Mouse (Mus musculus) kidney, postnatal 0 days (tissue): Measurements from ENCODE around the gene Trpv1. TPM values are rescaled to one million over a fixed set of nuclear protein-coding genes. Genes with fewer than 3 reads are reported as not detected.

Source experiments
- ATAC-seq: fragments of 200-750 bp; cut with Nextera tagmentation; replicated peaks from 2 replicates; pipeline ENCODE4 v1.8.0; 2017; ENCODE audit warnings: low read depth, moderate number of reproducible peaks, moderate TSS enrichment, moderate library complexity; ENCODE audit not compliant: low FRiP score
- DNase-seq: peaks from one replicate; pipeline ENCODE4 v3.0.0-alpha.2; 2016; ENCODE audit warnings: low spot score
- H3K27ac ChIP-seq: fragments of 300-500 bp; sonication (generic); 2 replicates; pipeline ENCODE4 v1.5.1; 2014; ENCODE audit warnings: mild to moderate bottlenecking
- H3K27me3 ChIP-seq: fragments of 300-500 bp; sonication (generic); 2 replicates; pipeline ENCODE4 v1.6.1; 2014; ENCODE audit warnings: low read length, mixed read lengths; ENCODE audit not compliant: insufficient read depth
- H3K36me3 ChIP-seq: fragments of 300-500 bp; sonication (generic); 2 replicates; pipeline ENCODE4 v1.6.1; 2014; ENCODE audit warnings: low read length, mixed read lengths; ENCODE audit not compliant: insufficient read depth
- H3K4me1 ChIP-seq: fragments of 300-500 bp; sonication (generic); replicated peaks from 2 replicates; pipeline ENCODE4 v1.6.1; 2014; ENCODE audit warnings: antibody characterized with exemption, low read length, mixed read lengths; ENCODE audit not compliant: insufficient read depth
- H3K4me2 ChIP-seq: fragments of 300-500 bp; sonication (generic); 2 replicates; pipeline ENCODE4 v1.6.1; 2014; ENCODE audit warnings: mild to moderate bottlenecking, low read length, moderate library complexity, mixed read lengths
- H3K4me3 ChIP-seq: fragments of 300-500 bp; sonication (generic); replicated peaks from 2 replicates; pipeline ENCODE4 v1.5.1; 2014; ENCODE audit warnings: low read depth, low read length
- H3K9ac ChIP-seq: fragments of 300-500 bp; sonication (generic); 2 replicates; pipeline ENCODE4 v1.6.1; 2014; ENCODE audit warnings: low read depth, low read length
- H3K9me3 ChIP-seq: fragments of 300-500 bp; sonication (generic); replicated peaks from 2 replicates; pipeline ENCODE4 v1.6.1; 2016; ENCODE audit warnings: low read length, inconsistent platforms, mixed read lengths
- CTCF ChIP-seq: IDR thresholded peaks from 2 replicates; pipeline ENCODE4 v1.5.1; 2016; ENCODE audit warnings: antibody characterized with exemption, low read depth, mild to moderate bottlenecking, moderate library complexity
- WGBS: fragments of 180-500 bp; shearing (Covaris S2); extraction: QIAGEN DNeasy Blood & Tissue Kit; methylation state at CpG from one replicate; pipeline ENCODE4 v1.1.7; 2014; 5-methylcytosine and 5-hydroxymethylcytosine counted together
- polyA plus RNA-seq: library from polyadenylated mRNA; unstranded; fragments of >200 nt; fragmentation: Nextera tagmentation; extraction: Ambion mirVana; gene quantifications from 2 replicates; pipeline ENCODE4 v1.2.1, GENCODE M21; 2015

The Trpv1 gene
- polyA plus RNA-seq, 1 experiment from 2014 or later = not detected

- no peak overlapping the region for H3K27ac ChIP-seq
- no peak overlapping the region for H3K4me3 ChIP-seq
- DNase-seq (no peak), ATAC-seq (no peak)
- TF ChIP-seq CTCF = no peak
- no peak overlapping the region for H3K9ac ChIP-seq
- no peak overlapping the region for H3K4me2 ChIP-seq
- no peaks in the 10 kb centered on the region for H3K36me3 ChIP-seq
- WGBS = 86% methylated on average over 6 of the region's 6 CpGs
- H3K9me3 ChIP-seq = no peaks in the 10 kb centered on the region
- H3K27me3 ChIP-seq = no peaks in the 10 kb centered on the region
- no peaks in the 10 kb centered on the region for H3K4me1 ChIP-seq
Observed at GRCm38 (mm10) chr11:73225856-73226255, 8.2 kb upstream of the Trpv1 start.

- Histone ChIP-seq H3K9me3 (no peaks in the 10 kb centered on the region), H3K36me3 (no peaks in the 10 kb centered on the region), H3K4me3 (no peak overlapping the region), H3K27ac (no peak overlapping the region), H3K9ac (no peak overlapping the region), H3K4me2 (no peak overlapping the region), H3K27me3 (no peaks in the 10 kb centered on the region), H3K4me1 (no peaks in the 10 kb centered on the region)
- WGBS = 72% methylated on average over 5 of the region's 5 CpGs
- DNase-seq (no peak), ATAC-seq (no peak)
- no peak for TF ChIP-seq CTCF
Observed at GRCm38 (mm10) chr11:73228881-73229280, 5.2 kb upstream of the Trpv1 start.

- TF ChIP-seq CTCF = no peak
Observed at GRCm38 (mm10) chr11:73230081-73230480, 4.0 kb upstream of the Trpv1 start.

GRCm38 (mm10) chr11:73232513-73232912 is 1.6 kb upstream of the Trpv1 start:
- no peak overlapping the region for H3K4me2 ChIP-seq
- no peaks in the 10 kb centered on the region for H3K4me1 ChIP-seq
- TF ChIP-seq CTCF = no peak
- no peaks in the 10 kb centered on the region for H3K27me3 ChIP-seq
- no peaks in the 10 kb centered on the region for H3K36me3 ChIP-seq
- DNase-seq = no peak
- no peak overlapping the region for H3K9ac ChIP-seq
- ATAC-seq = no peak
- H3K27ac ChIP-seq = no peak overlapping the region
- no peaks in the 10 kb centered on the region for H3K9me3 ChIP-seq
- WGBS = 62% methylated on average over 2 of the region's 2 CpGs
- no peak overlapping the region for H3K4me3 ChIP-seq

More at GRCm38 (mm10) chr11:73230081-73230480, 4.0 kb upstream of the Trpv1 start:
- H3K4me1 ChIP-seq = no peaks in the 10 kb centered on the region
- ATAC-seq (no peak), DNase-seq (no peak)
- H3K36me3 ChIP-seq = no peaks in the 10 kb centered on the region
- H3K4me3 ChIP-seq = no peak overlapping the region
- no peaks in the 10 kb centered on the region for H3K27me3 ChIP-seq
- 84% methylated on average over 5 of the region's 5 CpGs for WGBS
- H3K4me2 ChIP-seq = no peak overlapping the region
- H3K9ac ChIP-seq = no peak overlapping the region
- H3K27ac ChIP-seq = no peak overlapping the region
- H3K9me3 ChIP-seq = no peaks in the 10 kb centered on the region

- Histone ChIP-seq H3K4me2 (no peak overlapping the region), H3K4me3 (no peak overlapping the region), H3K9me3 (no peaks in the 10 kb centered on the region), H3K27ac (peak overlapping the region; percentile 70; the same call in 1 of the 2 replicates), H3K36me3 (no peaks in the 10 kb centered on the region), H3K4me1 (no peaks in the 10 kb centered on the region), H3K9ac (no peak overlapping the region), H3K27me3 (no peaks in the 10 kb centered on the region)
- ATAC-seq (no peak), DNase-seq (peak; percentile 81)
- 11% methylated on average over 5 of the region's 5 CpGs for WGBS
- TF ChIP-seq CTCF = no peak
Observed at GRCm38 (mm10) chr11:73235990-73236701, 2.1 kb downstream of the Trpv1 start.

- no peak overlapping the region for H3K27ac ChIP-seq
- no peak for ATAC-seq
Observed at GRCm38 (mm10) chr11:73236731-73237130, 2.6 kb downstream of the Trpv1 start.

More at GRCm38 (mm10) chr11:73236731-73237130, 2.6 kb downstream of the Trpv1 start:
- H3K9me3 ChIP-seq = no peaks in the 10 kb centered on the region
- DNase-seq = peak; percentile 6
- H3K4me3 ChIP-seq = no peak overlapping the region
- no peak overlapping the region for H3K9ac ChIP-seq
- no peak for TF ChIP-seq CTCF
- H3K27me3 ChIP-seq = no peaks in the 10 kb centered on the region
- no peak overlapping the region for H3K4me2 ChIP-seq
- H3K4me1 ChIP-seq = no peaks in the 10 kb centered on the region
- no peaks in the 10 kb centered on the region for H3K36me3 ChIP-seq
- 64% methylated on average over 3 of the region's 3 CpGs for WGBS
